Comparison of ENCODE assay signal across 9 mouse cellular contexts in the genomic region with DNA sequence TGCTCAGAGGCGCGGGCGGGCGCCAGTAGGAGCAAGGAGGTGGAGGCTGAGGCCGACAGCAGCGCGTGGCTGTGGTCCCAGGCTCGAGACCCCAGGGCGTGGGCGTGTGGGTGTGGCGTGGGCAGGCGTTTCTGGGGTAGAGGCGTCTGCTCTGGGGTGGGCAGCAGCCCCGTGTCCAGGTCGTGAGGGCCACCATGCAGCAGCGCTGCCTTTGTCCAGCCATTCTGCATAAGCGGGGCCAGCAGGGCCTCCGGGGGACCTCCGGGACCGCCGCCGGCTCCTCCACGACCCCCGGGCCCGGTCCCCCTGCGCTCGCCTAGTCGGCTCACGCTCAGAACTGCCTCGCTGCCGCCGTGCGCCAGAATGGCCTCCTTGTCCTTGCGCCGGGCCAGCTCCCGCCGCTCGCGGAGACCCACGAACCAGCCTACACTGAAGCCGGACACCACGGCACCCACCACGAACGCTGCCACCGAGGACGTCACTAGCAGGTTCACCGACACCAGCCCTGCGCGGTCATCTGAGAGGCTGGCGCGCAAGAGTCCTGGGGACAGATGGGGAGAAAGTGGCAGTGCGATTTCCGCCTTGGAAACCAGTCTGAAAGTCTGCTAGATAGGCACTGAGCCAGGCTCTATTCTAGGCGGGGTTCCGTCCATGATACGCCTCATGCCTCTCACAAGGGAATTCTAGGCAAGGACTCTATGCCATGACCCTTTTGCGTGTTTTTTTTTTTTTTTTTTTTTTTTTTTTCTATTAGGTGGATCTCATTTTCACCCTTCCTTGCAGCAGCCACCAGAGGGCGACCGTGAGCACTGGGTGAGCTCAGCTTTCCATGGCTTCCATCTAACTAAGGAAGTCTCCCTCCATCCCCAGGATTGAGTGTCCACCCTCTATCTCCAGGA. TPM values are rescaled to one million over a fixed set of nuclear protein-coding genes. Genes with fewer than 3 reads are reported as not detected.
A peak's percentile ranks its signal among the peaks of the same experiment; 100 is the strongest.
DNase-seq lines count a peak whose midpoint lies in the region; ATAC-seq and TF ChIP-seq lines count a peak whose summit lies in the region.
"Had no signal": no experiment of that assay in that cellular context is flagged by ENCODE, and none has a peak within 500 bp of the region (broad histone marks: within the 10 kb centered on the region; RNA-seq: fewer than 3 reads in every experiment).

No protein-coding gene starts in this region.

- DNase-seq in embryo, embryonic 10 days (ENCODE audit: low spot score): peak; percentile 80
- DNase-seq in embryo, embryonic 9.5 days (ENCODE audit: extremely low spot score): no peak
- DNase-seq in CH12.LX (ENCODE audit: extremely low read depth): peak; percentile 51
- DNase-seq in cerebellum, postnatal 25 days: peak; percentile 66 to 80
- peak; percentile 75 to 76 for DNase-seq in kidney, postnatal 25 days
- DNase-seq in midbrain, embryonic 11.5 days (ENCODE audit: low spot score, missing footprints): peak; percentile 92
- peak; percentile 45 for DNase-seq in thymus, postnatal 14 days

- TF ChIP-seq RAD21 in CH12.LX (IDR thresholded peaks at IDR 0.05; ENCODE audit: low read depth, low read length): peak; percentile 25

- no peaks in the 10 kb centered on the region for H3K4me1 ChIP-seq in CH12.LX (ENCODE audit: control insufficient read depth in 1 of 2, insufficient read depth in 2 of 2)
- H3K4me1 ChIP-seq in heart, embryonic 13.5 days: peaks cover 24% of the 10 kb centered on the region
- no peaks in the 10 kb centered on the region; the same call in 1 of the 2 replicates for H3K4me1 ChIP-seq in midbrain, embryonic 11.5 days (ENCODE audit: control insufficient read depth, insufficient read depth, low read length)

- dilution Hi-C loops in CH12.LX (cut with MboI; ENCODE audit: extremely low pct_ligation_motif_present, extremely low pct_unique_long_range_greater_than_20kb, low sequenced_read_pairs): no loop called here

- WGBS in heart, embryonic 13.5 days: 5% methylated on average over 59 of the region's 59 CpGs
- 11% methylated on average over 58 of the region's 59 CpGs for WGBS in midbrain, embryonic 11.5 days

- no peak overlapping the region for H3K4me3 ChIP-seq in CH12.LX (replicated peaks in 1 of 3; ENCODE audit: low read depth in 2 of 3, low read length in 2 of 3, poor library complexity in 1 of 3)
- H3K4me3 ChIP-seq in heart, embryonic 13.5 days: peak overlapping the region; percentile 56
- peak overlapping the region; percentile 32 for H3K4me3 ChIP-seq in midbrain, embryonic 11.5 days (ENCODE audit: low read depth, low read length)

- no peak for TF ChIP-seq POLR2A in CH12.LX (IDR thresholded peaks at IDR 0.05; ENCODE audit: low read depth, low read length)

- peak; percentile 72 to 93 for TF ChIP-seq CTCF in CH12.LX (conservative IDR thresholded peaks at IDR 0.05 in 1 of 2, IDR thresholded peaks at IDR 0.05 in 1 of 2; ENCODE audit: low read depth in 2 of 2, low read length in 2 of 2)

- in situ Hi-C loops in CH12.LX (cut with MboI; ENCODE audit: low pct_ligation_motif_present, low pct_unique_long_range_greater_than_20kb, low sequenced_read_pairs): loop anchor here (5.0 kb wide), 1 partner anchor 38 kb away; the partner anchor contains the start of gene Tnfaip8l1

- ATAC-seq in heart, embryonic 13.5 days (ENCODE audit: extremely low read depth, insufficient number of reproducible peaks, low FRiP score, low TSS enrichment): no peak
- peak; percentile 45; the same call in 1 of the 2 replicates for ATAC-seq in midbrain, embryonic 11.5 days (ENCODE audit: low FRiP score)
- ATAC-seq: Patski had no signal

- peaks cover 19% of the 10 kb centered on the region for H3K27me3 ChIP-seq in CH12.LX (replicated peaks)
- H3K27me3 ChIP-seq in heart, embryonic 13.5 days (replicated peaks): peaks cover 72% of the 10 kb centered on the region
- peaks cover 44% of the 10 kb centered on the region for H3K27me3 ChIP-seq in midbrain, embryonic 11.5 days (ENCODE audit: control insufficient read depth, insufficient read depth, low read length)

- H3K9ac ChIP-seq in CH12.LX (ENCODE audit: insufficient read depth, low read depth): no peak overlapping the region
- peak overlapping the region; percentile 72 for H3K9ac ChIP-seq in heart, embryonic 13.5 days
- peak overlapping the region; percentile 61 for H3K9ac ChIP-seq in midbrain, embryonic 11.5 days (ENCODE audit: low read length)

- H3K27ac ChIP-seq in CH12.LX (ENCODE audit: insufficient read depth, low read depth): no peak overlapping the region
- no peak overlapping the region for H3K27ac ChIP-seq in heart, embryonic 13.5 days (replicated peaks)
- H3K27ac ChIP-seq in midbrain, embryonic 11.5 days (ENCODE audit: low read depth, low read length): no peak overlapping the region

- H3K9me3 ChIP-seq in CH12.LX (replicated peaks; ENCODE audit: low read length): peaks cover 20% of the 10 kb centered on the region
- peaks cover 9% of the 10 kb centered on the region for H3K9me3 ChIP-seq in heart, embryonic 13.5 days
- peaks cover 9% of the 10 kb centered on the region for H3K9me3 ChIP-seq in midbrain, embryonic 11.5 days (ENCODE audit: control insufficient read depth, low read length)

- H3K36me3 ChIP-seq in CH12.LX (replicated peaks in 1 of 2; ENCODE audit: control insufficient read depth in 1 of 2, insufficient read depth in 1 of 2, low read length in 1 of 2): peaks cover 0 to 29% of the 10 kb centered on the region in 2 experiments
- H3K36me3 ChIP-seq in heart, embryonic 13.5 days: peaks cover 3% of the 10 kb centered on the region; the same call in 1 of the 2 replicates
- H3K36me3 ChIP-seq in midbrain, embryonic 11.5 days (ENCODE audit: control insufficient read depth, insufficient read depth, low read length): no peaks in the 10 kb centered on the region

- TF ChIP-seq EP300 in CH12.LX (IDR thresholded peaks at IDR 0.05; ENCODE audit: low read length): no peak

- H3K4me2 ChIP-seq in CH12.LX (ENCODE audit: insufficient read depth, low read depth, poor library complexity, severe bottlenecking): no peak overlapping the region
- H3K4me2 ChIP-seq in heart, embryonic 13.5 days: peak overlapping the region; percentile 88
- peak overlapping the region; percentile 56 for H3K4me2 ChIP-seq in midbrain, embryonic 11.5 days

- H3K79me2 ChIP-seq in CH12.LX (replicated peaks; ENCODE audit: control insufficient read depth, extremely low read depth, insufficient read depth, poor library complexity, severe bottlenecking): no peaks in the 10 kb centered on the region

TF ChIP-seq in CH12.LX, 34 proteins besides CTCF, POLR2A, EP300 and RAD21:
- TF ChIP-seq USF1 (IDR thresholded peaks at IDR 0.05; ENCODE audit: low read depth, low read length) (no peak), ZNF384 (IDR thresholded peaks at IDR 0.05; ENCODE audit: low read depth, low read length) (peak; percentile 97), SMC3 (IDR thresholded peaks at IDR 0.05; ENCODE audit: low read depth, low read length) (peak; percentile 48), NRF1 (IDR thresholded peaks at IDR 0.05; ENCODE audit: low read depth, low read length) (no peak)

RNA-seq across cellular contexts. Expression of gene Lrg1, which starts 2.8 kb away (rescaled TPM):
- total RNA-seq in CH12.LX (2012; rRNA removed): not detected in 2 replicates
- total RNA-seq in CH12.LX (2014; rRNA removed): not detected in 2 replicates
- polyA plus RNA-seq in CH12.LX (2012; ENCODE audit: insufficient read length, low read depth): not detected in 2 replicates
- 0.27 TPM in 1 of 2 replicates, not detected in the other for polyA plus RNA-seq in heart, embryonic 13.5 days (2015; fragmentation: Nextera tagmentation; extraction: Ambion mirVana)
- polyA plus RNA-seq in midbrain, embryonic 11.5 days (2014; fragmentation: Nextera tagmentation; extraction: Ambion mirVana): 0.15 TPM in 1 of 2 replicates, not detected in the other

RNA-seq across cellular contexts. Expression of gene Plin5, which starts 7.2 kb away (rescaled TPM):
- 0.04 TPM in 1 of 2 replicates, not detected in the other for total RNA-seq in CH12.LX (2012; rRNA removed)
- not detected in 2 replicates for total RNA-seq in CH12.LX (2014; rRNA removed)
- polyA plus RNA-seq in CH12.LX (2012; ENCODE audit: insufficient read length, low read depth): not detected in 2 replicates
- 0.19 and 0.47 TPM in 2 replicates for polyA plus RNA-seq in heart, embryonic 13.5 days (2015; fragmentation: Nextera tagmentation; extraction: Ambion mirVana)
- polyA plus RNA-seq in midbrain, embryonic 11.5 days (2014; fragmentation: Nextera tagmentation; extraction: Ambion mirVana): 0.07 TPM in 1 of 2 replicates, not detected in the other

RNA-seq across cellular contexts. Expression of gene Plin4, which starts 15.0 kb away (rescaled TPM):
- 0.04 TPM in 2 replicates for total RNA-seq in CH12.LX (2012; rRNA removed)
- not detected in 2 replicates for total RNA-seq in CH12.LX (2014; rRNA removed)
- 0.04 TPM in 1 of 2 replicates, not detected in the other for polyA plus RNA-seq in CH12.LX (2012; ENCODE audit: insufficient read length, low read depth)
- 0.05 and 0.07 TPM in 2 replicates for polyA plus RNA-seq in heart, embryonic 13.5 days (2015; fragmentation: Nextera tagmentation; extraction: Ambion mirVana)
- 0.05 and 0.07 TPM in 2 replicates for polyA plus RNA-seq in midbrain, embryonic 11.5 days (2014; fragmentation: Nextera tagmentation; extraction: Ambion mirVana)

RNA-seq across cellular contexts. Expression of gene Sema6b, which starts 15.5 kb away (rescaled TPM):
- total RNA-seq in CH12.LX (2012; rRNA removed): 1.5 and 2.2 TPM in 2 replicates
- total RNA-seq in CH12.LX (2014; rRNA removed): 0.71 and 0.78 TPM in 2 replicates
- polyA plus RNA-seq in CH12.LX (2012; ENCODE audit: insufficient read length, low read depth): 1.3 TPM in 2 replicates
- 0.55 and 0.59 TPM in 2 replicates for polyA plus RNA-seq in heart, embryonic 13.5 days (2015; fragmentation: Nextera tagmentation; extraction: Ambion mirVana)
- polyA plus RNA-seq in midbrain, embryonic 11.5 days (2014; fragmentation: Nextera tagmentation; extraction: Ambion mirVana): 1.9 TPM in 2 replicates

RNA-seq across cellular contexts. Expression of gene Tnfaip8l1, which starts 37.7 kb away (rescaled TPM):
- 1.9 and 2.4 TPM in 2 replicates for total RNA-seq in CH12.LX (2012; rRNA removed)
- total RNA-seq in CH12.LX (2014; rRNA removed): 2.0 and 2.6 TPM in 2 replicates
- polyA plus RNA-seq in CH12.LX (2012; ENCODE audit: insufficient read length, low read depth): 1.6 and 1.9 TPM in 2 replicates
- polyA plus RNA-seq in heart, embryonic 13.5 days (2015; fragmentation: Nextera tagmentation; extraction: Ambion mirVana): 6.5 and 6.9 TPM in 2 replicates
- polyA plus RNA-seq in midbrain, embryonic 11.5 days (2014; fragmentation: Nextera tagmentation; extraction: Ambion mirVana): 5.8 and 7.7 TPM in 2 replicates

Comparison
In these comparisons a context has a peak if more than half of its experiments do, and no peak if none do; other contexts are left out.
1. H3K4me3 ChIP-seq: peak in heart, embryonic 13.5 days (single experiment) and midbrain, embryonic 11.5 days (single experiment); none in CH12.LX (0 of 3).